Mouse (Mus musculus) embryonic facial prominence, embryonic 14.5 days (tissue): ENCODE data around the gene 1500011B03Rik. TPM values are rescaled to one million over a fixed set of nuclear protein-coding genes. Genes with fewer than 3 reads are reported as not detected.

Experiments used
- ATAC-seq: fragments of 200-750 bp; cut with Nextera tagmentation; 2 replicates; pipeline ENCODE4 v1.8.0; 2017; ENCODE audit warnings: low read depth, moderate number of reproducible peaks, moderate TSS enrichment
- DNase-seq: peaks from one replicate; pipeline ENCODE4 v3.0.0-alpha.2; 2015; ENCODE audit warnings: low spot score
- H3K27ac ChIP-seq: fragments of 300-500 bp; sonication (generic); replicated peaks from 2 replicates; pipeline ENCODE4 v1.5.1; 2014; ENCODE audit warnings: low read depth, mild to moderate bottlenecking, low read length, moderate library complexity
- H3K27me3 ChIP-seq: fragments of 300-500 bp; sonication (generic); replicated peaks from 2 replicates; pipeline ENCODE4 v1.6.1; 2014; ENCODE audit warnings: low read length; ENCODE audit not compliant: control insufficient read depth, insufficient read depth
- H3K36me3 ChIP-seq: fragments of 300-500 bp; sonication (generic); 2 replicates; pipeline ENCODE4 v1.6.1; 2014; ENCODE audit warnings: low read length, mixed read lengths; ENCODE audit not compliant: control insufficient read depth, insufficient read depth
- H3K4me1 ChIP-seq: fragments of 300-500 bp; sonication (generic); 2 replicates; pipeline ENCODE4 v1.6.1; 2014; ENCODE audit warnings: antibody characterized with exemption, low read length; ENCODE audit not compliant: control insufficient read depth, insufficient read depth
- H3K4me2 ChIP-seq: fragments of 300-500 bp; sonication (generic); 2 replicates; pipeline ENCODE4 v1.6.1; 2014; ENCODE audit warnings: low read depth, mild to moderate bottlenecking, low read length, moderate library complexity, mixed read lengths
- H3K4me3 ChIP-seq: fragments of 300-500 bp; sonication (generic); 2 replicates; pipeline ENCODE4 v1.5.1; 2014; ENCODE audit warnings: low read depth, mild to moderate bottlenecking, low read length
- H3K9ac ChIP-seq: fragments of 300-500 bp; sonication (generic); 2 replicates; pipeline ENCODE4 v1.6.1; 2014; ENCODE audit warnings: low read depth, mild to moderate bottlenecking, low read length, moderate library complexity, mixed read lengths
- H3K9me3 ChIP-seq: fragments of 300-500 bp; sonication (generic); 2 replicates; pipeline ENCODE4 v1.6.1; 2016; ENCODE audit warnings: low read length; ENCODE audit not compliant: control insufficient read depth
- WGBS: fragments of 180-500 bp; shearing (Covaris S2); extraction: QIAGEN DNeasy Blood & Tissue Kit; methylation state at CpG from one replicate; pipeline ENCODE4 v1.1.7; 2014; 5-methylcytosine and 5-hydroxymethylcytosine counted together
- polyA plus RNA-seq: library from polyadenylated mRNA; unstranded; fragments of >200 nt; fragmentation: Nextera tagmentation; extraction: Ambion mirVana; gene quantifications from 2 replicates; pipeline ENCODE4 v1.2.1, GENCODE M21; 2014

1500011B03Rik gene
- polyA plus RNA-seq, 1 experiment from 2014 or later: 99.8 TPM

DNA sequence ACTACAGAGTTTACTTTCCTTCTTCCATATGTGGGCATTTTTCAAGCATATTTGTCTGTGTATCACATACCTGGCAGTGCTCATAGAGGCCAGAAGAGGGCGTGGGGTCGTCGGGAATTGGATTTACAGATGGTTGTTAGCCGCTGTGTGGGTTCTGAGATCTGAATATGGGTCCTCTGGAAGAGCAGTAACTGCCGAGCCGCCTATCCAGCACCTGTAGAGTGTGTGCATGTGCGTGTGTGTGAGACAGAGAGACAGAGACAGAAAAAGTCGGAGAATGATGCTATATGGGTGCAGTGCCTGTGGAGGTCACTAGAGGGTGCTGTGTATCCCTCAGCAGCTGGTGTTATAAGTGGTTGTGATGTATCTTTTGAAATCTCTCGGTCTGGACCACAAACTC is 929 bp upstream of the 1500011B03Rik start:
- H3K27ac ChIP-seq: no peak overlapping the region

DNA sequence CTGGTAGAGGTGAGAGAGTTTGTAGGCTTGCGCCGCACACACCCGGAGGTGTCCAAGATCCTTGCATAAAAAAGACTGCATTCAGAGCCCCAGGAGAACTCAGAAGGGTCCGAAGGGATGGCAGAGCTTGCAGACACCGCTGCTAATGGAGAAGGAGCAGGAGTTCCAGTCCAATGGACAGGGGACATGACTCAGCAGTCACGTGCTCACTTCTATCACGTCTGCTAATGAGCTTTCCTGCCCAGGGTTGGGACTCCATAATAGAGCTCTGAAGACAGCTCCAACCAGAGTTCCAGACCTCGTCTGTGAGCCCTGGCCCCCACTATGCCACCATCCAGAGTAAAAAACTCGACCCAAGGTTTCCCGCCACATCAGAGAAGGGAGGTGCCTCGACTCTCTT is 5.1 kb downstream of the 1500011B03Rik start:
- no peak for ATAC-seq
- Histone ChIP-seq H3K4me3 (no peak overlapping the region), H3K9ac (no peak overlapping the region), H3K9me3 (peaks cover 18% of the 10 kb centered on the region; the same call in 1 of the 2 replicates), H3K27me3 (no peaks in the 10 kb centered on the region), H3K4me1 (no peaks in the 10 kb centered on the region), H3K27ac (no peak overlapping the region), H3K36me3 (peaks cover 7% of the 10 kb centered on the region), H3K4me2 (no peak overlapping the region)
- no peak for DNase-seq
- WGBS: 83% methylated on average over 11 of the region's 11 CpGs

More for the DNA sequence above, 929 bp upstream of the 1500011B03Rik start:
- Histone ChIP-seq H3K36me3 (peaks cover 7% of the 10 kb centered on the region), H3K4me1 (0 out of 2 replicates have a peak, but pooled peaks cover 3% of the 10 kb centered on the region), H3K9ac (no peak overlapping the region), H3K9me3 (peaks cover 12% of the 10 kb centered on the region; the same call in 1 of the 2 replicates), H3K4me3 (no peak overlapping the region), H3K4me2 (0 out of 2 replicates have a peak overlapping the region, but pooled peaks have one; percentile 8), H3K27me3 (no peaks in the 10 kb centered on the region)
- no peak for ATAC-seq
- 19% methylated on average over 9 of the region's 9 CpGs for WGBS
- DNase-seq: no peak

DNA sequence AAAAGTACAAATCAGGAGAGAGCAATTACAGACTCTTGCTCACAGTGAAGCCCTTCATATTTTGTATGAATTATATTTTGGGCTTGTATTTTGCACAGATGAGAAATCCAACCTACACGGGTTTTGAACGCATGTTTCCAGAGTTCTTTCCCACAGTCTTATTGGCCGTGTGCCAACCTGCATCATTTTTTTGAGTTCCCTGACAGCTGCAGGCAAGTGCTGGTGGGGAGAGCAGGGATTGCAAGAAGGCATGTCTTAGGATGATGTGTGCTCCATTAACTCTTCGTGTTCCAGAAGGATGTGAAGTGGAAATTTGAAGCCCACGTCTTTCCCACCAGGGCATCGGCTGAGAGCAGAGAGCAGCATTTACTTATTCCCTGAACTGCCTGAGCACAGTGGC is 6.7 kb downstream of the 1500011B03Rik start:
- WGBS: 58% methylated on average over 6 of the region's 6 CpGs
- Histone ChIP-seq H3K9ac (no peak overlapping the region), H3K27ac (no peak overlapping the region), H3K4me3 (no peak overlapping the region), H3K36me3 (peaks cover 5% of the 10 kb centered on the region), H3K9me3 (0 out of 2 replicates have a peak, but pooled peaks cover 8% of the 10 kb centered on the region), H3K4me1 (peaks cover 4% of the 10 kb centered on the region; the same call in 1 of the 2 replicates), H3K4me2 (no peak overlapping the region), H3K27me3 (no peaks in the 10 kb centered on the region)
- ATAC-seq: no peak
- peak; percentile 42 for DNase-seq

DNA sequence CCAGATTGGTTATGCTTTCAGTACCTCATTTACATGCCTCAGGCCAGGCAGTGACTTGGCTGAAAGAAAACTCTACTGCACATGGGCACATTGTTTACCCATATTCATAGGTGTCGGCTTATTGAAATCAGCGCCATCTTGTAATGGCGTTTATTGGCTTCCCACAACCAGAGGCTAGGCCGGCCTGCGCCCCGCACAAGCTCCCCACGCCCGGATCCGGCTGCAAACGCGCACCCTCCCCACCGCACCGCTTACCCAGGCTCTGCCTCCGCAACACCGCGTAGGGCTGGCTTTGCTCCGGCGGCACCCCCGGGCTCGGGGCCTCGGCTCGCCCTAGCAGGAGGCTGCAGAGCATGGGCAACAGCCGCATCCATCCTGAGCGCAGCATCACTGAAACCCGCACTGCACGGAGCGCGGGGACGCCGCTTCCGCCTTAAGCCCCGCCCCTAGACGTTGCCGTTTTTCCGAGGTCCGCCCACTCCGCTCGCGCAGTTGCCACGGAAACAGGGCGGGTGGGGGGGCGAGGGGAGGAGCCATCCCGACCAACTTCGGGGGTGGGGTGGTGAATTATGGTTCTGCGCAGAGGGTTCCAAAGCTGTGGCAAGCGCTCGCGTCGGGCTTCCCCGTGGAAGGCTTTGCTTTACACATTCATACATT is 9.6 kb downstream of the 1500011B03Rik start:
- DNase-seq (peak; percentile 94), ATAC-seq (peak; percentile 96)
- Histone ChIP-seq H3K36me3 (peaks cover 12% of the 10 kb centered on the region), H3K9me3 (0 out of 2 replicates have a peak, but pooled peaks cover 6% of the 10 kb centered on the region), H3K9ac (peak overlapping the region; percentile 88), H3K27me3 (no peaks in the 10 kb centered on the region), H3K4me1 (peaks cover 4% of the 10 kb centered on the region; the same call in 1 of the 2 replicates), H3K27ac (peak overlapping the region; percentile 90), H3K4me2 (peak overlapping the region; percentile 56), H3K4me3 (peak overlapping the region; percentile 90)
- under 1% methylated on average over 42 of the region's 50 CpGs for WGBS

DNA sequence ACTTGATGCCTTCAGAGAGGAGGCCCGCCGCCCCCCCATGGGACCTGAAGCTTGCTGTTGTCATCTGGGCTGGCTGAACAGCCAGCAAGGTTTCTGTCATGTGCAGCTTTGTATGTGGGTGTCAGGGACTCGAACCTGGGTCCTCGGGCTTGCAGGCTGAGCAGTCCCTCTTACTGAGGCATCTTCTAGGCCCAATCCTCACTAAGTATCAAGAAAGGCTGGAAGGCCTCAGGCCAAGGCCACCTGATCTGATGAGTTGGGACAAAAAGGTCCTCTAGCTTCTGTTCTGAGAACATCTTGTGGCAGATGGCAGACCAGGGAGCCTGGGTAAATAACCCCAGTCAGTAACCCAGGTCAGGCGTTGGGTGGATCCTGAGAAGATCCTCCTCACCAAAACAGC is 13.4 kb downstream of the 1500011B03Rik start:
- Histone ChIP-seq H3K4me2 (no peak overlapping the region), H3K4me1 (peaks cover 4% of the 10 kb centered on the region; the same call in 1 of the 2 replicates), H3K36me3 (peaks cover 35% of the 10 kb centered on the region), H3K27me3 (no peaks in the 10 kb centered on the region), H3K9ac (no peak overlapping the region), H3K27ac (no peak overlapping the region), H3K9me3 (no peaks in the 10 kb centered on the region), H3K4me3 (no peak overlapping the region)
- no peak for ATAC-seq
- no peak for DNase-seq
- WGBS: 96% methylated on average over 5 of the region's 5 CpGs

DNA sequence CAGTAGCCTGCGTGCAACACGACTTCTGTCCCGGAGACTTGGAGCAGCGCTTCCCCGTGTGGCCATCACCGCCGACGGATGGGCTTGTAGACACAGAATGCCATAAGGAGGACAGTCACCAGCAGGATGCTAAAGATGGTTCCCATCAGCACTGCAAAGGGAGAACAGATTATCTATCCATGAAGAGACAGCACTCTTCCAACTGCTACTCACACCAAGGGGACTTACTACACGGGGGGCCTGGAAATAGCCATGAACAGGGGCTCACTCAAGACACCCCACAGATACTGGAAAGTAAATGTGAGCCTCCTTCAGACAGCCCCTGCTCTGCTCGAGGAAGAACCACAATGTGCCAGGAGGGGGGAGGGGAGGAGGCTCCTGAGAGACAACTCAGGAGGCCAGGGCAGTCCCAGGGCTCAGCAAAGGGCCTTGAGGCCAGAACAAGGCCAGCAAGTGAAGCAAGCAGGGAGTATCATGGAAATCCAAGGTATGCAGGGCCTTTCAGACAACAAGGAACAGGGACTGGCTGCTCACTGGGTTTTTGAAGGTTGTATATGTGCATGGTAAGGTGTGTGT is 14.0 kb downstream of the 1500011B03Rik start:
- Histone ChIP-seq H3K9ac (no peak overlapping the region; the same call in 1 of the 2 replicates), H3K4me2 (no peak overlapping the region), H3K4me1 (peaks cover 4% of the 10 kb centered on the region; the same call in 1 of the 2 replicates), H3K27me3 (no peaks in the 10 kb centered on the region), H3K27ac (no peak overlapping the region), H3K4me3 (no peak overlapping the region), H3K36me3 (peaks cover 40% of the 10 kb centered on the region), H3K9me3 (no peaks in the 10 kb centered on the region)
- 79% methylated on average over 10 of the region's 10 CpGs for WGBS
- ATAC-seq: no peak
- DNase-seq: no peak

DNA sequence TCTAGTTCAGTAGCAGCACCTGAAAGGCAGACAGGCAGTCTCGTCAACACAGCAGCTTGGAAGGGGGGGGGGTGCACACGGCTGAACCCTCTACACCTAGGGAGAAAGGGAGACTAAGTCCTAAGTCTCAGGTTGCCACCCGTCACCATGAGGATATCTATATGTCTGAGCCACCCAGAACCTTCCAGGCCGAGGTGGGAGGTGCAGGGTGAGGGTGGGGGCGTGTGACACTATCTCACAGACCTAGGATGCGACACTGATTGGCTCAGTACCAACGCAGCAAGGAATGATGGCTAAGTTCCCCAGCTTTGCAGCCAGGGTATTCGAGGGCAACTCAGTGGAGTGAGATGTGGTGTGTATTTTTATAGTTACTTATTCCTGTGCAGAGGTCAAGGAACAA is 14.9 kb downstream of the 1500011B03Rik start:
- ATAC-seq (no peak), DNase-seq (no peak)
- peaks cover 4% of the 10 kb centered on the region; the same call in 1 of the 2 replicates for H3K4me1 ChIP-seq
- H3K9ac ChIP-seq: no peak overlapping the region
- H3K4me3 ChIP-seq: no peak overlapping the region
- no peak overlapping the region for H3K27ac ChIP-seq
- 65% methylated on average over 8 of the region's 8 CpGs for WGBS
- H3K27me3 ChIP-seq: no peaks in the 10 kb centered on the region
- H3K4me2 ChIP-seq: no peak overlapping the region
- H3K36me3 ChIP-seq: peaks cover 49% of the 10 kb centered on the region
- H3K9me3 ChIP-seq: no peaks in the 10 kb centered on the region

DNA sequence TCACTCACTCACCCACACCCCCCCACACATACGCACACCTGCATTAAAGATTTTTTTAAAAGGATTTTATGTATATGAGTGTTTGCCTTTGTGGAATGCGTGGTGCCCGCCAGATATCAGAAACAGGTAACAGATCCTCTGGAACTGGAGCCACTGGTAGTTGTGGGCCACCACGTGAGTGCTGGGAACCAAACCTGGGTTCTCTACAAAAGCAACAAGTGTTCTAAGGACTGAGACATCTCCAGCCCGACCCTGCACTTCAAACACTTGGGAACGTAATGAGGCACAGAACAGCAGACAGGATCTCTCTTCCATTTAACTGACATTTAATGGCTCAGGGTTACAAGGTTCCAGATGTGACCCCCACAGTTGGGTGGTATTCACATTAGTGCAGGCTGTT is 15.4 kb downstream of the 1500011B03Rik start:
- H3K9me3 ChIP-seq: no peaks in the 10 kb centered on the region
- DNase-seq: no peak
- no peak overlapping the region for H3K4me3 ChIP-seq
- WGBS: 52% methylated on average over 6 of the region's 6 CpGs
- H3K36me3 ChIP-seq: peaks cover 54% of the 10 kb centered on the region
- H3K27me3 ChIP-seq: no peaks in the 10 kb centered on the region
- no peak for ATAC-seq
- H3K27ac ChIP-seq: peak overlapping the region; percentile 58; the same call in 1 of the 2 replicates
- no peak overlapping the region for H3K9ac ChIP-seq
- no peak overlapping the region for H3K4me2 ChIP-seq
- H3K4me1 ChIP-seq: peaks cover 4% of the 10 kb centered on the region; the same call in 1 of the 2 replicates
